Mouse (Mus musculus) embryonic facial prominence, embryonic 15.5 days (tissue): Measurements from ENCODE around the gene Pfn4. TPM values are rescaled to one million over a fixed set of nuclear protein-coding genes. Genes with fewer than 3 reads are reported as not detected.
"Not testable (repeated sequence)": the region's sequence is repeated elsewhere in the genome, so short reads cannot be mapped to it uniquely, and the experiment has no call there.

Source experiments
- ATAC-seq: fragments of 200-750 bp; cut with Nextera tagmentation; 2 replicates; pipeline ENCODE4 v1.8.0; 2017; ENCODE audit warnings: low read depth, moderate TSS enrichment; ENCODE audit not compliant: insufficient number of reproducible peaks, low FRiP score, low TSS enrichment
- H3K27ac ChIP-seq: fragments of 300-500 bp; sonication (generic); replicated peaks from 2 replicates; pipeline ENCODE4 v1.5.1; 2015; ENCODE audit warnings: mild to moderate bottlenecking, inconsistent platforms
- H3K27me3 ChIP-seq: fragments of 300-500 bp; sonication (generic); 2 replicates; pipeline ENCODE4 v1.6.1; 2015; ENCODE audit warnings: inconsistent platforms
- H3K36me3 ChIP-seq: fragments of 300-500 bp; sonication (generic); 2 replicates; pipeline ENCODE4 v1.6.1; 2015; ENCODE audit warnings: mild to moderate bottlenecking, inconsistent platforms
- H3K4me1 ChIP-seq: fragments of 300-500 bp; sonication (generic); 2 replicates; pipeline ENCODE4 v1.6.1; 2015; ENCODE audit warnings: inconsistent platforms
- H3K4me2 ChIP-seq: fragments of 300-500 bp; sonication (generic); replicated peaks from 2 replicates; pipeline ENCODE4 v1.6.1; 2015; ENCODE audit warnings: mild to moderate bottlenecking, inconsistent platforms
- H3K4me3 ChIP-seq: fragments of 300-500 bp; sonication (generic); replicated peaks from 2 replicates; pipeline ENCODE4 v1.5.1; 2015; ENCODE audit warnings: mild to moderate bottlenecking, inconsistent platforms
- H3K9ac ChIP-seq: fragments of 300-500 bp; sonication (generic); 2 replicates; pipeline ENCODE4 v1.6.1; 2015; ENCODE audit warnings: inconsistent platforms
- H3K9me3 ChIP-seq: fragments of 300-500 bp; sonication (generic); replicated peaks from 2 replicates; pipeline ENCODE4 v1.6.1; 2016; ENCODE audit warnings: inconsistent platforms
- WGBS: fragments of 180-500 bp; shearing (Covaris S2); methylation state at CpG from one replicate; pipeline ENCODE4 v1.1.7; 2015; 5-methylcytosine and 5-hydroxymethylcytosine counted together
- polyA plus RNA-seq: library from polyadenylated mRNA; unstranded; fragments of >200 nt; fragmentation: Nextera tagmentation; extraction: Ambion mirVana; gene quantifications from 2 replicates; pipeline ENCODE4 v1.2.1, GENCODE M21; 2015

Pfn4 gene
- polyA plus RNA-seq, 1 experiment from 2014 or later: 5.1 TPM

DNA sequence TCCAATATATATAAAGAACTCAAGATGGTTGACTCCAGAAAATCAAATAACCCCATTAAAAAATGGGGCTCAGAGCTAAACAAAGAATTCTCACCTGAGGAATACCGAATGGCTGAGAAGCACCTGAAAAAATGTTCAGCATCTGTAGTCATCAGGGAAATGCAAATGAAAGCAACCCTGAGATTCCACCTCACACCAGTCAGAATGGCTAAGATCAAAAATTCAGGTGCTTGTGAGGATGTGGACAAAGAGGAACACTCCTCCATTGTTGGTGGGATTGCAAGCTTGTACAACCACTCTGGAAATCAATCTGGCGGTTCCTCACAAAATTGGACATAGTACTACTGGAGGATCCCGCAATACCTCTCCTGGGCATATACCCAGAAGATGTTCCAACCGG lies 14.4 kb upstream of the Pfn4 start:
- H3K4me3 ChIP-seq, H3K27ac ChIP-seq, H3K4me2 ChIP-seq, H3K9ac ChIP-seq, H3K27me3 ChIP-seq, H3K4me1 ChIP-seq, H3K9me3 ChIP-seq, H3K36me3 ChIP-seq, ATAC-seq: not testable (repeated sequence)
- 90% methylated on average over 4 of the region's 4 CpGs for WGBS

DNA sequence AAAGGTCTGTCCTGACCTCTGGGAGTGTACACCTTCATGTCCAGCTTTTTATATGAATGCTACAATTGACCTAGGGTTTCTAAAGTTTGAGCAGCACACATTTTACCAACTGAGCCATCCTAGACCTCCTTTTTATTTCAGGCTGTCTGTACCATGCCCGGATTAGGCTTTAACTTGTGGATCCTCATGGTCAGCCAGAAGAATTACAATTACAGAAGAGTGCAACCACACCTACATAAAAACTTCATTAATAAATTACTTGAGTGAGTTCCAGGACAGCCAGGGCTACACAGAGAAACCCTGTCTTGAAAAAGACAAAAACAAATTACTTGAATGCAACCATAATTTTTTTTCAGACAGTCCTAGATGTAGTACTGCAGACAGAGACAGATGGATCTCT lies 11.8 kb upstream of the Pfn4 start:
- Histone ChIP-seq H3K27me3 (no peaks in the 10 kb centered on the region), H3K36me3 (no peaks in the 10 kb centered on the region), H3K4me1 (no peaks in the 10 kb centered on the region), H3K27ac (no peak overlapping the region), H3K4me2 (no peak overlapping the region), H3K4me3 (no peak overlapping the region), H3K9ac (no peak overlapping the region), H3K9me3 (no peaks in the 10 kb centered on the region)
- no peak for ATAC-seq
- 78% methylated on average over 1 of the region's 1 CpGs for WGBS

DNA sequence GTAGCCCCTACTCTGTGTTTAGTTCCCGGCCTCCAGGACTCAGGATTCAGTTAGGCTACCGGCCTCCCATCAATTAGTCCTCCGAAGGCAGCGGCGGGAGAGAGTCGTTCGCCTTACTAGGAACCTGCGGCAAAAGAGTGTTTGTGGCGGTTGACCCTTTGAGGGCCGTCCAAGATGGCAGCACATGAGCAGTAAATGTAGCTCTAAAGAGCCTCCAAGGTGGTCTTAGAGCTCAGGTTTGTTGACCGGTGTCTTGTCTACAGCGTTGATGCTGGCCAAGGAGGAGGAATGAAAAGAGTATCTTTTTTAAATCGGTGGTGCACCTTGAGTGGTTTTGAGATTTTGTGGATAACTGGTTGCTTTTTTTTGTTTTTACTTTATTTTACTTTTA lies 506 bp downstream of the Pfn4 start:
- Histone ChIP-seq H3K9me3 (no peaks in the 10 kb centered on the region), H3K36me3 (no peaks in the 10 kb centered on the region), H3K4me3 (peak overlapping the region; percentile 72), H3K9ac (peak overlapping the region; percentile 86), H3K4me2 (peak overlapping the region; percentile 62), H3K27ac (peak overlapping the region; percentile 90), H3K4me1 (peaks cover 5% of the 10 kb centered on the region; the same call in 1 of the 2 replicates), H3K27me3 (no peaks in the 10 kb centered on the region)
- WGBS: 16% methylated on average over 13 of the region's 13 CpGs
- no peak; the same call in 1 of the 2 replicates for ATAC-seq

DNA sequence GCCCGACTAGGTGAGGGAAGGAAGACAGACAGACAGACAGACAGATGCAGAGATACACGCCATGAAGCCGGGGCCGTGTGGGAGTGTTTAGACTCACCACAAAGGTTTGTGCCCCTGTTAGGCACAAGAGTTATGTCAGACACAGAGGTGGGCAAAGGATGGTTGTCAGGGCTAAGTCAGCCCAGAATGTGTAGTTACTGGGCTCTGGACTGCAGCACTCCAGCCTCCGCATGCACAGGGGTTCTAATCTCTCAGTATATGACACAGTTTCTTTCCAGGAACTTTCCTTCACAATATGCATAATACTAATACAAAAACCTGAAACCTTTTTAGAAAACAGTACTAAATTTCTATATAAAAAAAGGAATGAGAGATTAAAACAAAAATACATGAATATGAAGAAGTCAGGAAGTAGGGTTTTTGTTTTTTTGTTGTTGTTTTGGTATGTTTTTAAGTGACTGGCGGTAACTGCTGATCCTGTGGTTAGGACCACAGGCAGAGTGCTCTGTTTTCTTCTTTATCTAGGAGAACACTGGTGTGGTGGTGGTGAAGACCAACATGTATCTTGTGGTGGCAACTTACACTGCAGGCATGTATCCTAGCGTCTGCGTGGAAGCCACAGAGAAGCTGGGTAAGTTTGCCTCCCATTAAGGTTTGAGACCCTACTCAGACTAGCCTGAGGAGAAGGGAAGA lies 6.2 kb downstream of the Pfn4 start:
- 85% methylated on average over 8 of the region's 8 CpGs for WGBS
- Histone ChIP-seq H3K4me1 (no peaks in the 10 kb centered on the region), H3K27me3 (no peaks in the 10 kb centered on the region), H3K36me3 (no peaks in the 10 kb centered on the region), H3K27ac (no peak overlapping the region), H3K4me2 (no peak overlapping the region), H3K4me3 (no peak overlapping the region), H3K9me3 (no peaks in the 10 kb centered on the region), H3K9ac (no peak overlapping the region)
- no peak for ATAC-seq

DNA sequence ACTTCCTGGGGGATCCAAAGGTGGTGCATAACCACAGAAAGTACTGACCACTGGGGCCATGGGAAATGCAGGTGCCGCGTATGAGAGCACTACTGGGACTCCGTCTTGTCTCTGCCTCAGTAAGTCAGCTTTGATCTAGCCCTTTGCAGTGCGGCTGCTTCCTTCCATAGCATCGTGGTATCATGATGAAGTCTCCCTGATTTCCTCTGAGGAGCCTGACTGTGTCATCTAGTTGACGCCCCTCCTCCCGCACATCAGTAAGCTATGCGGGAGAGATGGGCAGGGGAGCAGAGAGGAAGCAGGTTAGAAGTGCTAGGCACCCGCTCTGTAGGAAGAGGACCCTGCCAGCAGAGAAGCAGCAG lies 6.7 kb downstream of the Pfn4 start:
- H3K9me3 ChIP-seq: no peaks in the 10 kb centered on the region
- H3K27ac ChIP-seq: no peak overlapping the region
- H3K4me1 ChIP-seq: no peaks in the 10 kb centered on the region
- H3K36me3 ChIP-seq: no peaks in the 10 kb centered on the region
- H3K9ac ChIP-seq: no peak overlapping the region
- H3K4me2 ChIP-seq: no peak overlapping the region
- no peak for ATAC-seq
- no peak overlapping the region for H3K4me3 ChIP-seq
- no peaks in the 10 kb centered on the region for H3K27me3 ChIP-seq
- 79% methylated on average over 9 of the region's 9 CpGs for WGBS

DNA sequence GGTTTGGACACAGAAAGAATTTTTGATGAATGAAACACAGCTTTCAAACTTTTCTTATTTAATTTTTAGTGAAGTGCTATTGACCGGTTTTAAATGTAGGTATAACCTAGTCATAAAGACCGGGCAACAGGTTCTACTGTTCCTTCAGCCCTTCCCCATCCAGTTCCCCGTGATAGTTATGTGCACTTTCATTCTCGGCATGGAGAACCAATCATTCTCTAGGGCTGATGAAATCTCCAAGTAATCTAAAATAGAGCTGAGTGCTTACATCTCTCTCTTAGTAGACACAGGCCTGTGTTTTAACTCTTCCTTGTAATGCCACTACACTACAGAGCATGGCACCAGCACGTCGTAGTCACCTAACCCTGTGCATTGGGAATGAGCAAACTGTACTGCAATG lies 8.9 kb downstream of the Pfn4 start:
- Histone ChIP-seq H3K36me3 (no peaks in the 10 kb centered on the region), H3K9me3 (no peaks in the 10 kb centered on the region), H3K4me1 (no peaks in the 10 kb centered on the region), H3K9ac (no peak overlapping the region), H3K27ac (no peak overlapping the region), H3K4me3 (no peak overlapping the region), H3K4me2 (no peak overlapping the region), H3K27me3 (no peaks in the 10 kb centered on the region)
- ATAC-seq: no peak
- WGBS: 83% methylated on average over 6 of the region's 6 CpGs

DNA sequence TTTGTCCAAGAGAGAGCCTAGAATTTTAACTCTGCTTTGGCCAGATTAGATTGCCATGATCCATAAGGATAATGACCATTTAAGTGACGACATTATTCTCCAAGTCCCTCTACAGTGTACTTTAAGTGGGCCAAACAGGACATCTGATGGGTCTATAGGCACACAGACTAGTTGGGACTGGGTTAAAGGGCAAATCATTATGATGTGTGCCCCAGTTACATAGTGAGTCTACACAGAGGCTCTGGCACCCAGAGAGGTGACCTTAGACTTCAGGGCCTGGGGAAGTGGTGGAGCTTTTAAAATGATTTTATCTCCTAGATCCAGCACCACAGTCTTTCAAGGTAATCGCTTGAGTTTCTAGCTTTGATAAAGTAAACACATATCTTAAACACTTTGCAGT lies 11.4 kb downstream of the Pfn4 start:
- no peak for ATAC-seq
- Histone ChIP-seq H3K36me3 (no peaks in the 10 kb centered on the region), H3K27ac (no peak overlapping the region), H3K9me3 (no peaks in the 10 kb centered on the region), H3K27me3 (no peaks in the 10 kb centered on the region), H3K4me1 (no peaks in the 10 kb centered on the region), H3K4me3 (no peak overlapping the region), H3K4me2 (no peak overlapping the region), H3K9ac (no peak overlapping the region)
- WGBS: 67% methylated on average over 2 of the region's 2 CpGs

DNA sequence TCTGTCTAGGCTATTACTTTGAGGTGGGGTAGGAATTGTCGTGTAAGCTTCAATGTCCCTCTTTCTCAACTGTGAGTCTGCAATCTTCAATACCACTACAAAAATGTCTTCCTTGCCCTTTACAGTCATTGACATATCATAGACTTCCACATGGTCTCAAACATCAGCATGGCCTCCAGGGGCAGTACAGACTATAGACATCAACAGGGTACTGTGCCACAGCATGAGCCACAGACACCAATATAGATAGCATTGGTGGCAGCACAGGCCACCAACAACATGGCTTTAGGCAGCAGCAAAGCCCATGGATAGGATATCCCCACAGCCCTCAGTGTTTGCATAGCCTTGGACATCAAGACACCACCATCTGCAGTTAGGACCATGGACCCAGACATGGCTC lies 12.4 kb downstream of the Pfn4 start:
- ATAC-seq: no peak
- WGBS: 93% methylated on average over 1 of the region's 1 CpGs

DNA sequence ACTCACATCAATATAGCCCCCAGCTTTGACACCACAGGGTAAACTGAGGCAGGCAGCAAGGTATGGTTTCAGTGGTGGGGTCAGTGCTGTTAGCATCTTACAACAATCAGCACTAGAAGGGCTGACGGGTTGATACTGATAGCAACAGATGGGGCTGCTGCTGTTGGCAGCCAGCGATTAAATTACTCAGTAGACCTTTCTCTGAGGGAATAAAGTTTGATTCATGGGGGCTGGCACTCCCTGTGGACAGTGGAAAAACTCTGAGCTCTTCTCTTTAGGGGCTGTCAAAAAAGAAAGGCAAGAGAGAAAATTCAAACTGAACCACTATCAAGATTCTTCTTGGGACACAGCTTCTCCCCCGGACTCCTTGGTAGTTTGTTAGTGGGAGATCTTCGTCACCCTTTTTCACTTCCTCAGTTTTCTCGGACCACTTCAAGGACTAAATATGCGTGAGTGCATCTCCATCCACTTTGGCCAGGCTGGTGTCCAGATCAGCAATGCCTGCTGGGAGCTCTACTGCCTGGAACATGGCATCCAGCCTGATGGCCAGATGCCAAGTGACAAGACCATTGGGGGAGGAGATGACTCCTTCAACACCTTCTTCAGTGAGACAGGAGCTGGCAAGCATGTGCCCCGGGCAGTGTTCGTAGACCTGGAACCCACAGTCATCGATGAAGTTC lies 13.0 kb downstream of the Pfn4 start:
- H3K4me2 ChIP-seq, H3K9ac ChIP-seq, ATAC-seq, H3K36me3 ChIP-seq, H3K27me3 ChIP-seq, H3K9me3 ChIP-seq, H3K4me3 ChIP-seq, H3K27ac ChIP-seq, H3K4me1 ChIP-seq: not testable (repeated sequence)
- WGBS: 90% methylated on average over 9 of the region's 9 CpGs

More for the DNA sequence above, 12.4 kb downstream of the Pfn4 start:
- Histone ChIP-seq H3K4me1 (no peaks in the 10 kb centered on the region), H3K9ac (no peak overlapping the region), H3K4me2 (no peak overlapping the region), H3K9me3 (no peaks in the 10 kb centered on the region), H3K4me3 (no peak overlapping the region), H3K27ac (no peak overlapping the region), H3K36me3 (no peaks in the 10 kb centered on the region), H3K27me3 (no peaks in the 10 kb centered on the region)

DNA sequence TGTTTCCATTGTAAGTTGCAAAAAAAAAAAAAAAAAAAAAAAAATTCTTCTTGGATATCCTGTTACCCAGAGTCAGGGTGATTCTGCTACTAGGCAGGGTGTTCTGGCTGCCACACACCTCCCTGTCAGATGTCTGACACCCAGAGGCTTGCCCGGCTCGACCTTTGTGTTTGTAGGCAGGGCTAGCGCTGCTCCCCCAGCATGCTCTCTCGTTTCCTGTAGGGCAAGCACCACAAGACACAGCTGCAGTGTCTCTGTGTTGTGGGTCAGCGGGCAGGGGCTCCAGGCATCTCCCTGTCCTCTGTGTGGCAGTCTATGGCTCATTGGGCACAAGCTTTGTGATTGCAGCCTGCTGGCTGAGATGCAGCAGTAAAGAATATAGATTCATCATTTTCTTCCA lies 14.8 kb downstream of the Pfn4 start:
- Histone ChIP-seq H3K36me3 (no peaks in the 10 kb centered on the region), H3K9me3 (no peaks in the 10 kb centered on the region), H3K4me1 (no peaks in the 10 kb centered on the region), H3K4me3 (no peak overlapping the region), H3K4me2 (no peak overlapping the region), H3K27me3 (no peaks in the 10 kb centered on the region), H3K27ac (no peak overlapping the region), H3K9ac (no peak overlapping the region)
- 56% methylated on average over 5 of the region's 5 CpGs for WGBS
- no peak for ATAC-seq

DNA sequence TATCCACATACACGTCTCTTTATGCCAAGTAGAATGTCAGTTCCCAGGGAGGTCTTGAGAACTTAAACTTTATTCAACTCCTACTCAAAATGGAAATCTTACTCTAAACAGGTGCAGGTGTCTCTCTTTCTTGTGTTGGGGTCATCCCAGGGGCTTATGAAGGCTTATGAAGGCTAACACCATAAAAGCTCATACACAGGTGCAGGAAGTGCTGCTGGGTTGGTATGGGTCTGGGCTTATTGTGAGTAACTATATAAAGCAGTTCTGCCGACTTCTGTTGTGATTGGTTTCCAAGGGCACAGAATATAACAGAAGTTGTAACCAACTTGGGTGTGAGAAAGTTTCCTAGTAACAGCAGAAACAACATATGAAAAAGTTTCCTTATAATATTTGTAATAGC lies 15.6 kb downstream of the Pfn4 start:
- Histone ChIP-seq H3K4me1 (no peaks in the 10 kb centered on the region), H3K36me3 (no peaks in the 10 kb centered on the region), H3K4me3 (no peak overlapping the region), H3K9me3 (no peaks in the 10 kb centered on the region), H3K4me2 (no peak overlapping the region), H3K27ac (no peak overlapping the region), H3K9ac (no peak overlapping the region), H3K27me3 (no peaks in the 10 kb centered on the region)
- no peak for ATAC-seq
- WGBS: 63% methylated on average over 2 of the region's 2 CpGs

DNA sequence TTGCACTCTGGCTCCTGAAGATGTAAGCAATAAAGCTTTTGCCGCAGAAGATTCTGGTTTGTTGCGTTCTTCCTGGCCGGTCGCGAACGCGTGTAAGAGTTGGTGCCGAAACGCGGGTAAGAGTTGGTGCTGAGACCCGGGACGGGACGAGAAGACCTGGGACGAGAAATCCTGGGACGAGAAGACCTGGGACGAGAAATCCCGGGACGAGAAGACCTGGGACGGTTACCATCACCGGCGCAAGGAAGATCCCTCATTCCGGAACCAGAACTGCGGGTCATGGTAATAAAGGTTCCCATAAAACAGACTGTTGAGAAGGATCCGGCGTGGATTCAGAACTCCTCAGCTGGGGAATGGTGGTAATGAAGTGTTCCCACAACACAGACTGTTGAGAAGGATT lies 19.3 kb downstream of the Pfn4 start:
- H3K27ac ChIP-seq, H3K9me3 ChIP-seq, H3K4me2 ChIP-seq, H3K4me3 ChIP-seq, H3K4me1 ChIP-seq, H3K9ac ChIP-seq, H3K36me3 ChIP-seq, ATAC-seq, H3K27me3 ChIP-seq: not testable (repeated sequence)
- WGBS: 93% methylated on average over 25 of the region's 25 CpGs
